Mouse (Mus musculus) kidney, postnatal 0 days (tissue): Measurements from ENCODE around the gene Smoc2. TPM values are rescaled to one million over a fixed set of nuclear protein-coding genes. Genes with fewer than 3 reads are reported as not detected.

Experiments
- ATAC-seq: fragments of 200-750 bp; cut with Nextera tagmentation; replicated peaks from 2 replicates; pipeline ENCODE4 v1.8.0; 2017; ENCODE audit warnings: low read depth, moderate number of reproducible peaks, moderate TSS enrichment, moderate library complexity; ENCODE audit not compliant: low FRiP score
- DNase-seq: peaks from one replicate; pipeline ENCODE4 v3.0.0-alpha.2; 2016; ENCODE audit warnings: low spot score
- H3K27ac ChIP-seq: fragments of 300-500 bp; sonication (generic); 2 replicates; pipeline ENCODE4 v1.5.1; 2014; ENCODE audit warnings: mild to moderate bottlenecking
- H3K27me3 ChIP-seq: fragments of 300-500 bp; sonication (generic); 2 replicates; pipeline ENCODE4 v1.6.1; 2014; ENCODE audit warnings: low read length, mixed read lengths; ENCODE audit not compliant: insufficient read depth
- H3K36me3 ChIP-seq: fragments of 300-500 bp; sonication (generic); 2 replicates; pipeline ENCODE4 v1.6.1; 2014; ENCODE audit warnings: low read length, mixed read lengths; ENCODE audit not compliant: insufficient read depth
- H3K4me1 ChIP-seq: fragments of 300-500 bp; sonication (generic); replicated peaks from 2 replicates; pipeline ENCODE4 v1.6.1; 2014; ENCODE audit warnings: antibody characterized with exemption, low read length, mixed read lengths; ENCODE audit not compliant: insufficient read depth
- H3K4me2 ChIP-seq: fragments of 300-500 bp; sonication (generic); 2 replicates; pipeline ENCODE4 v1.6.1; 2014; ENCODE audit warnings: mild to moderate bottlenecking, low read length, moderate library complexity, mixed read lengths
- H3K4me3 ChIP-seq: fragments of 300-500 bp; sonication (generic); replicated peaks from 2 replicates; pipeline ENCODE4 v1.5.1; 2014; ENCODE audit warnings: low read depth, low read length
- H3K9ac ChIP-seq: fragments of 300-500 bp; sonication (generic); 2 replicates; pipeline ENCODE4 v1.6.1; 2014; ENCODE audit warnings: low read depth, low read length
- H3K9me3 ChIP-seq: fragments of 300-500 bp; sonication (generic); replicated peaks from 2 replicates; pipeline ENCODE4 v1.6.1; 2016; ENCODE audit warnings: low read length, inconsistent platforms, mixed read lengths
- CTCF ChIP-seq: IDR thresholded peaks from 2 replicates; pipeline ENCODE4 v1.5.1; 2016; ENCODE audit warnings: antibody characterized with exemption, low read depth, mild to moderate bottlenecking, moderate library complexity
- WGBS: fragments of 180-500 bp; shearing (Covaris S2); extraction: QIAGEN DNeasy Blood & Tissue Kit; methylation state at CpG from one replicate; pipeline ENCODE4 v1.1.7; 2014; 5-methylcytosine and 5-hydroxymethylcytosine counted together
- polyA plus RNA-seq: library from polyadenylated mRNA; unstranded; fragments of >200 nt; fragmentation: Nextera tagmentation; extraction: Ambion mirVana; gene quantifications from 2 replicates; pipeline ENCODE4 v1.2.1, GENCODE M21; 2015

Gene Smoc2
- polyA plus RNA-seq, 1 experiment from 2014 or later = 57.5 TPM

GRCm38 (mm10) chr17:14378692-14379446 is 99.6 kb downstream of the Smoc2 start:
- peak; percentile 71 for DNase-seq
- 36% methylated on average over 17 of the region's 17 CpGs for WGBS

GRCm38 (mm10) chr17:14379518-14379917 is 100.2 kb downstream of the Smoc2 start:
- no peak overlapping the region for H3K4me3 ChIP-seq
- 70% methylated on average over 2 of the region's 2 CpGs for WGBS
- H3K27me3 ChIP-seq = no peaks in the 10 kb centered on the region
- no peaks in the 10 kb centered on the region for H3K36me3 ChIP-seq
- no peak overlapping the region for H3K27ac ChIP-seq
- H3K4me2 ChIP-seq = no peak overlapping the region
- TF ChIP-seq CTCF = no peak
- 0 out of 2 replicates have a peak, but pooled peaks cover 3% of the 10 kb centered on the region for H3K4me1 ChIP-seq
- H3K9me3 ChIP-seq = no peaks in the 10 kb centered on the region
- ATAC-seq (no peak), DNase-seq (no peak)
- no peak overlapping the region for H3K9ac ChIP-seq

More at GRCm38 (mm10) chr17:14378692-14379446, 99.6 kb downstream of the Smoc2 start:
- no peak; the same call in 1 of the 2 replicates for ATAC-seq
- Histone ChIP-seq H3K27me3 (no peaks in the 10 kb centered on the region), H3K9me3 (no peaks in the 10 kb centered on the region), H3K36me3 (no peaks in the 10 kb centered on the region), H3K4me2 (no peak overlapping the region), H3K4me3 (no peak overlapping the region), H3K9ac (no peak overlapping the region), H3K4me1 (0 out of 2 replicates have a peak, but pooled peaks cover 3% of the 10 kb centered on the region), H3K27ac (no peak overlapping the region)
- TF ChIP-seq CTCF = no peak

GRCm38 (mm10) chr17:14379966-14380365 is 100.7 kb downstream of the Smoc2 start:
- no peak overlapping the region for H3K27ac ChIP-seq
- TF ChIP-seq CTCF = no peak
- no peak overlapping the region for H3K4me3 ChIP-seq
- 90% methylated on average over 3 of the region's 3 CpGs for WGBS
- no peak overlapping the region for H3K4me2 ChIP-seq
- H3K9me3 ChIP-seq = no peaks in the 10 kb centered on the region
- H3K27me3 ChIP-seq = no peaks in the 10 kb centered on the region
- ATAC-seq (no peak), DNase-seq (no peak)
- H3K4me1 ChIP-seq = 0 out of 2 replicates have a peak, but pooled peaks cover 3% of the 10 kb centered on the region
- no peaks in the 10 kb centered on the region for H3K36me3 ChIP-seq
- H3K9ac ChIP-seq = no peak overlapping the region

- H3K36me3 ChIP-seq = no peaks in the 10 kb centered on the region
- TF ChIP-seq CTCF = no peak
- no peak for DNase-seq
- H3K4me1 ChIP-seq = 0 out of 2 replicates have a peak, but pooled peaks cover 3% of the 10 kb centered on the region
- H3K9ac ChIP-seq = no peak overlapping the region
- H3K4me3 ChIP-seq = no peak overlapping the region
- H3K27me3 ChIP-seq = no peaks in the 10 kb centered on the region
- no peaks in the 10 kb centered on the region for H3K9me3 ChIP-seq
- WGBS = 39% methylated on average over 12 of the region's 12 CpGs
- no peak overlapping the region for H3K4me2 ChIP-seq
- no peak for ATAC-seq
- no peak overlapping the region for H3K27ac ChIP-seq
Observed at GRCm38 (mm10) chr17:14380526-14380925, 101.2 kb downstream of the Smoc2 start.

GRCm38 (mm10) chr17:14381482-14381881 is 102.2 kb downstream of the Smoc2 start:
- DNase-seq = peak; percentile 36

GRCm38 (mm10) chr17:14383981-14384380 is 104.7 kb downstream of the Smoc2 start:
- WGBS = 63% methylated on average over 4 of the region's 4 CpGs
- ATAC-seq (no peak), DNase-seq (no peak)
- no peak overlapping the region for H3K9ac ChIP-seq
- no peaks in the 10 kb centered on the region for H3K4me1 ChIP-seq
- H3K4me2 ChIP-seq = no peak overlapping the region
- H3K27ac ChIP-seq = no peak overlapping the region
- no peaks in the 10 kb centered on the region for H3K9me3 ChIP-seq
- TF ChIP-seq CTCF = no peak
- no peaks in the 10 kb centered on the region for H3K27me3 ChIP-seq
- H3K4me3 ChIP-seq = no peak overlapping the region
- H3K36me3 ChIP-seq = no peaks in the 10 kb centered on the region

More at GRCm38 (mm10) chr17:14381482-14381881, 102.2 kb downstream of the Smoc2 start:
- H3K9ac ChIP-seq = no peak overlapping the region
- H3K4me1 ChIP-seq = 0 out of 2 replicates have a peak, but pooled peaks cover 3% of the 10 kb centered on the region
- H3K27me3 ChIP-seq = no peaks in the 10 kb centered on the region
- WGBS = 26% methylated on average over 7 of the region's 7 CpGs
- no peak overlapping the region for H3K4me3 ChIP-seq
- H3K27ac ChIP-seq = no peak overlapping the region
- TF ChIP-seq CTCF = no peak
- H3K36me3 ChIP-seq = no peaks in the 10 kb centered on the region
- ATAC-seq = no peak
- H3K4me2 ChIP-seq = no peak overlapping the region
- no peaks in the 10 kb centered on the region for H3K9me3 ChIP-seq
